Mouse (Mus musculus): ENCODE measurements around the gene Ing3. TPM values are rescaled to one million over a fixed set of nuclear protein-coding genes. Genes with fewer than 3 reads are reported as not detected.

Ing3 gene
- total RNA-seq, 2 experiments from 2014 or later = 20.6 to 22.1 TPM

DNA sequence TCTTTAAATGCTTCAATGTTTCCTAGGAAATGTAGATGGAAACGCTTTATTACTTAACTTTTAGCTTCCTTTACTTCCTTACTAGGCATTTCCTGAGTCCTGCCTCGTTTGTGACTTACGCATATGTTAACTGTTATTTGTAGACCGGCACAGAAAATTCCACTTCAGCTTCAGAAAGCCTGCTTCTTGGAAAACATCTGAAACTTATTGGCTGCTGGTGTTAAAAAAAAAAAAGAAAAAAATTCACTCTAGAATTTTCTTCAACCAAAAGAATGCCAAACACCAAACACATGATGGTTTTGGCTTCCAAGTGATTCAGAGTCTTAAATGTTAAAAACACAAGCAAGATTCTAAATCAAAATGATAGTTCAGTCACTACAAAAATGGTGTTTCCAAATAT lies 39.7 kb downstream of the Ing3 start:
- no peak for DNase-seq (ENCODE audit: low spot score in 2 of 2)
- intact Hi-C loops (cut with DNase I) = loop anchor here (5.0 kb wide), 1 partner anchor 83 kb away; no protein-coding TSS in a partner anchor

DNA sequence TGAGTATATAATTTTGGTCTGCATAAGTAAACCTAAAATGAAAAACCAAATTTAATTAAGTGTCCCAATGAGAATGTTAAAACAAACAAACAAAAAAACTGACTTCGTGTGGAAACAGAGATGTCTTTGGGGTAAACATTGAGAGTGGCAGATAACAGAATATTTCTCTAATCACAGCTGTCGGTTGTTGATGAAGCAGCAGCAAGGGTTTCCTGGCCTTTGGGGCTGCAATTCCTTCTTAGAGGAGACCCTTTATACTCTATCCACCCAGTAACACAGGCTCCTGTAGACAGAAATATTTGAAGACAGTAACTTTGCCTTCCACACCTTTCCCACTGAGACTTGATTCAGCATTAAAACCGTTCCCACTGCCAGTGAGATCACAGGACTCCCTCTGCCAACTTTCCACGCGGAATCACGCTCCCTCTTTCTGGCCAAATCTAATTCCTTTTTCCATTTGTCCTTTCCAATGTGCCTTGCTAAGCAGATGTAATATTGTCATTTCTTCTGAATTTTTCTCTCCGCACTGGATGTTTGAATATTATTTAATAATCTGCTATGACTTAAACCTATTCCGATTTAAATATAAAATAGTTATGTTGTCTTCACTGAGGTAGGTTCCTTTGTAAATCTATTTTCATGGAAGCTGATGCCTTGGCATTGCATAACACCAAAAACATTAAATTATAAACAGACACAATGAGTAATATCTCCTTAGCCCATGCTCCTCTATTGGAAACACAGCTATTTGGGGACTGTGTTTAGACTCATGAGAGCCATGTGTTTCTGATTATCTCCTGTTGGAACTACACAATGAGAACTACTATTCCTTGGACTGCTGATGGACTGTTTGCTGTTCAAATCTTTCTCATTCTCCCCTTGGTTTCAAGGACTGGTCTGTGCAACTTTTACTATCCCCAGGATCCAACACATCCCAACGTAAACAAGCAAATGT lies 41.1 kb downstream of the Ing3 start:
- intact Hi-C loops (cut with DNase I) = no loop called here
- no peak for DNase-seq (ENCODE audit: low spot score in 2 of 2)

DNA sequence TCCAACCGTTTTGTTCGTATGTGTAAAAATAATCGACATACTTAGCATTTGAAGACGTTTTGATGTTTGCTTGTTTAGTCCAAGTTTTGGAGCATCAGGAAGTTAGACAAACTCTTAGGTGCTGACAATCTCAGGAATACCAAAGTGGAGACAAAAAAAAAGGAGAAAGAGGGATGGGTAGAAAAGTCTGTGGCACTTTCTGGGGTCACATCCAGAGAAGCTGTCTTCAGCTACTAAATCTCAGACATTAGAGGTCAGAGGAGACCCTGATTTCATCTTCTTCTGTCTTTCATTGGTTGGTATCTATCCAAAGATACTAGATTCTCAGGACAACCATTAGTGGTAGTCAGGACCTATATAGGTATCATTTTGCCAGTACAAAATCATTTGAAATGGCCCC lies 41.8 kb downstream of the Ing3 start:
- intact Hi-C loops (cut with DNase I) = no loop called here
- DNase-seq (ENCODE audit: low spot score in 2 of 2) = no peak

DNA sequence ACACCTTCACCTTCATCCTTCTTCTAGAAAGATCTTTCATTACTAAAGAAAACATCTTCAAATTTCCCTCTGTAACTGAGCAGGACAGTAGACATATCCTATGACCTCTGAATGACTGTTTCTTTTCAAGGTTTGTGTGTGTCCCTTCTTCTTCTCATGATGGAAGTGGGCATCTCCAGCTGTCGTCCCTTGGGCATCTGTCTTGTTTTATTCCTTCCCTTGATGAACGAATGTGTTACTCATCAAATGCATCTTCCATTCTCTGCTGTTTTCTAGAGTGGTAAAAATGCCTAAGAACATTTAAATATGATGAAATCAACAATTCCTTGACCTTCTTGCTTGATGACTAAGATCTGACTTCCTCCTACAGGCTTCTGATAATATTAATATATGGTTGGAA lies 43.7 kb downstream of the Ing3 start:
- DNase-seq (ENCODE audit: low spot score in 2 of 2) = no peak
- intact Hi-C loops (cut with DNase I) = no loop called here

DNA sequence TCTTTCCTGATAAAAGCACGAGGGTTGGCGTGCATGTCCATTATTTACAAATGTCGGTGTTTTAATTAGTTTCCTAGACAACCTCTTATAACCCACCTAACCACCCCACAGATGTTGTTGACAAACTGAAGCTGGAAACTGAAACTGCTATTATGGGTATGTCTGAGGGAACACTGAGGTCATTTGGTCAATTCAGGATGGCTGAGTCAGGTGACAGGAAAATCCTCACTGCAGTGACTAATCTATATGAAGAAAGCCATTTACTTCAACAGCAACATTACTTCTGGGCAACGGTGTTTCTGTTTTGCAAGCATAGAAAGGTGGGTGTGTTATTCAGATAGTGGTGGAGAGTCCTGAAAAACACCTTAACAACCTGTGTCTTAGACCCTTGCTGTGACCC lies 48.8 kb downstream of the Ing3 start:
- no peak for DNase-seq (ENCODE audit: low spot score in 2 of 2)
- intact Hi-C loops (cut with DNase I) = no loop called here

DNA sequence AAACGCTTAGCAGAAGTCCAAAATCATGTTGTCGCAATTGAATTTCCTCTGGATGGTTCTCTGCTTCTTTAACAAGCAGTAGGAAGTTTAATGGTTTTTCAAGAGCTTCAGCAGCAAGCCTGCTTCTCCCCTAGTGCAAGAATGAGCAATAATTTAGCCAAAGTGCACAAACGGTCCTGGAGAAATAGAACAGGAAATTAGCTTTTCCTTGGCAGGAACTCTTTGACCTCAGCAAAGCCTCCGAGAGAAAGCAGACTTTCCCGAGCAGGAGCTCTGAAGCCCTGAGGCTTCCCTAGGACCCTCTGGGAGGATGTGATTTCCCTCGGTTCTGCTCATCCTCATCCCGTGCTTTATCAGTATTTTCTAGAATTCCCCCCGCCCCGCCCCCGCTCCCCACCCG lies 49.7 kb downstream of the Ing3 start:
- DNase-seq (ENCODE audit: low spot score in 2 of 2) = no peak
- intact Hi-C loops (cut with DNase I) = no loop called here

DNA sequence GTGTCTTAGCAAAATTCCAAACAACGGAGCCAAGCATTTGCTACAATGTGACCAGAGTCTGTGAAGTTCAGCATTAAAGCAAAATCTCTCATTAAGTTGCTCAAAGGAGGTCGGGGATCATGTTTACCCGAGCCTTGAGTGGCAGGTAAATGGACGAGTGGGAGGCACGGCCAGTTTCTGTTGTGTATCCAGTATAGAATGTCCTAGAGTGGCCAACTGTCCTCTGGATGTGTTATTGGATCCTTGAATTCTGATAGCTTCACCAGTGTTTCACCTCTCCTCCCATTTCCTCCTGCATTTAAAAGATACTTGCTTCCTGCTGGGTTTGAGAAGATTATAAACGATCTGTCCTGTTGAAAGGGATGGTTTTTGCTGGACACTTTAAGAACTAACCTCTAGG lies 50.7 kb downstream of the Ing3 start:
- no peak for DNase-seq (ENCODE audit: low spot score in 2 of 2)
- intact Hi-C loops (cut with DNase I) = no loop called here

DNA sequence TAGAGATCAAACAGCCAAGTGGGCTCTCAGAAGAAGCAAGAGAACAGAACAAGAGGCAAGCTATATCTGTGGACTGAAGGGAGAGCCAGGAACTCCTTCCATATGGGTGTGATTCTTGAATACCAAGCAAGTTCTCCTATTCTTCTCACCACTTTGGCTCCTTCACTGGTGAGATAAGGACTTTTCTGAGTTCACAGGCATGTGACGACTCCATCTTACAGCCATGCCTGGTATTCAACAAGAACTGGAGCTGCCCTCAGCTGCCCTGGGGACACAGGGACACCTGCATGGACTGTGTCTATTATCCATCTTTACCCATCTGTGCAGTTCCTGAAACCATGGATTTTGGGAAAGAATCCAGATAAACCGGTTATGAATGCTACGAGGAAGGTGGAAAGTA lies 51.5 kb downstream of the Ing3 start:
- intact Hi-C loops (cut with DNase I) = no loop called here
- no peak for DNase-seq (ENCODE audit: low spot score in 2 of 2)

DNA sequence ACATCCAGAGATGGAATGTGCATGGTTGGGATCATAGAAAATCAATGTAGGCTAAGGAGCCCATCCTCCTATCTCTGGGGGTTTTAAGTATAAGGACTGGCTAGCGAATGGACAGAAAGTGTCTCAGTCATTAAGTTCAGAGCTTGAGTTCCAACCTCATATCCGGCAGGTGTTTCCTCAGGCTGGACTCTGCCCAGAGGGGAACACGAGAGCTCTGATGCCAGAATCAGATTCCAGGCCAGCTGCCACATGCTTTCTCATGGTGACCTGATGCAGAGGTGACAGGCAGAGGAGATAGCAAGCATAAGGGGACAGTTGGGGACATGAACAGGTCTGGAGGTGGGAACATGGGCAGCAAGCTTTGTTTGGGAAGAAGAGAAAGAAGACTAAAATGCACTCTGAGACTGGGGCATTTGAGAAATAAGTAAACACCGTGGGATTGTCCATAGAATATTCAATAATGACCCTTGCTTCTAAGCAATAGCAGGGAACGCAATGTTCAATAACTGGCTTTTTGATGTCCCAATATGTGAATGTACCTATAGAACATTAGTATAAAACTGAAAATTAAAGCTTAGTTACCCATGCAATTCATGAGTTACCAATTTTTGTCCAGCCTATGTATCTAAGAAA lies 52.0 kb downstream of the Ing3 start:
- no peak for DNase-seq (ENCODE audit: low spot score in 2 of 2)
- intact Hi-C loops (cut with DNase I) = no loop called here

DNA sequence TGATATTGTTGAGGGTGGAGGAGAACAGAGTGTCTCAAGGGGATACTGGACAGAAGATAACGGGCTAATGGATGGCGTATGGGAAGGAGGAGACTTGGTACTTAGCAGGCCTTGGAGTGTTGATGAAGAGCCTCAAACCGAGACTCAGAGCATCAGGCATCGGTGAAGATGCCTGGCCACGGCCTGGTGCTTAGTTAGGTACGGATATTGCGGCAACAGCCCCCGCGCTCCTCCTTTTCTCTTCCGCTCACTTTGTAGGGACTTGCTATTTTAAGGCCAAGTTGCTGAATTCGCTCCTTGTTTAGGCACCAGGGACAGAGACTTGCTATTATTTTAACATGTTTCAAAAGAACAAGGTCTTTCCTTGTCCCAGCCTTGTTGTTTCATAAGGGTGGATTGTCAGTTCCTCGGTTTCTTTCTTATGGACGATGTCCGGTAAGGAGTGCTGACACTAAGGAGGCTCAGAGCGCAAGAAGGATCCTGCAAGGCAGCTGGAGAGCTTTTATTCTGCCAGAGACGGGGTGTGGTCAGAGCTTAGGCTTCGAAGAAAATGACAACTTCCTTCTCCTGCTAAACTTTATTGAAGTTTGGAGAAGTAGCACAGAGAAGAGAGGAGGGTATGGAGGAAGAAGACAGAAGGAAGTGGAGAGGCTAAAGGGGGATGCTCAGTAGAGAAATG lies 53.3 kb downstream of the Ing3 start:
- intact Hi-C loops (cut with DNase I) = no loop called here

DNA sequence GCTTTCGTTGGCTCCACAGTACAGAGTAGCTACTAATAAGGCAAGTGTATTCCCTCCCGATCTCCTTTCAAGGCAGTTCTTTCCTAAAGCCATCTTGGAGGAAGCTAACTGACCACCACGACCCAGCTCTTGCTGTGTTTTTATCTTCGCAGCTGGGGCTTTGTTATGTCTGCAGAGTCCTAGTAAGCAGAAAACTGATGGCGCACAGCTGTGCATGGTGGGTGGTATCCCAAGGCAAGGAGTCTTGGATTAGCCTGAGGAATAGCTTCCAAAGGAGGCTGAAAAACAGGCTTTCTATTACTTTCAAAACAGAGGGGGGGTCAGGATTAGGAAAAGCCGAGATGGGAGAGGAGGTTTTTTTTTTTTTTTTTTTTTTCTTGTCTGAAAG lies 53.8 kb downstream of the Ing3 start:
- DNase-seq (ENCODE audit: low spot score in 2 of 2) = no peak
- intact Hi-C loops (cut with DNase I) = no loop called here

More for the DNA sequence above, 53.3 kb downstream of the Ing3 start:
- no peak for DNase-seq (ENCODE audit: low spot score in 2 of 2)

DNA sequence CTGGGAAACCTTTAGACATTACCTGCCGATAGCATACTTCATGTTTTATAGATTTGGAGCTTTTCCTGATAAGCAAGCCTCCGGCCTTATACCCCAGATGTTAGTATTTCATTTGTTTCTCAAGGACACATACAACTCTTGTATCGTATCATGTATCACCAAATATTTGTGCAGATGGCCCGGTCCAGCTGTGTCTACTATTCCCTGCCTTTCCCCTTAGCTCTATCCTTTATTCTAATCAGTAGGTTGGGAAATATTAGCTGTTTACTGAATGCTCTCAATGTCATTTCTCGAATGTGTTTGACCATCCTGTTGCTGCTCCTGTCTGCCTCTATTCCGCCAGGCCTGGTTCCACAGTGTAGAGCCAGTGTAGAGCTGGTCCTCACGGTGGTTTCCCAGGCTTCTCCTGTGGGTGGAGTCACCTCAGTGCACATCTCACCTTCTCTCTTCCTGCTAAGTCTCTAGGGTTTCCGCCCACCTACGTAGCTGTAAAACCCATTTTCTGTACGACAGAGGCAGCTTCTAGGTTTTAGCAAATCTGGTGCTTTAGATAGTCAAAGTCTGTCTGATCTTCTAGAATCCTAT lies 54.7 kb downstream of the Ing3 start:
- intact Hi-C loops (cut with DNase I) = no loop called here
- no peak for DNase-seq (ENCODE audit: low spot score in 2 of 2)

DNA sequence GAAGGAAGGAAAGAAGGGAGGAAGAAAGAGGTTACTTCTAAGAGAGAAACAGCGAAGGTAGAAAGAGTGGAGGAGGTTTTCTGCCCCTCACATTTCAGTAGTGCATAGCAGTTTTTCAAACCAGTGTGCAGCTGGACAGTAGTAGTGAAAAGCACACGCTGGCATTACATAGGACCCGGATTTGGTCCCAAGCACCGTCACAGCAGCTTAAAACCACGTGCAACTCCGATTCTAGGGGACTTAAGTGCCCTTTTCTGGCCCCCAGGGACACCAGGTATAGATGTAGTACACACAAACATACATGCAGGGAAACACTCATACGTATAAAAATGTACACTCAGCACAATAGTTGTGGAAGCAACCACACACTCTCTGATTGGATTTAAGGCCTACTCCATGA lies 59.0 kb downstream of the Ing3 start:
- intact Hi-C loops (cut with DNase I) = no loop called here
- no peak for DNase-seq (ENCODE audit: low spot score in 2 of 2)

DNA sequence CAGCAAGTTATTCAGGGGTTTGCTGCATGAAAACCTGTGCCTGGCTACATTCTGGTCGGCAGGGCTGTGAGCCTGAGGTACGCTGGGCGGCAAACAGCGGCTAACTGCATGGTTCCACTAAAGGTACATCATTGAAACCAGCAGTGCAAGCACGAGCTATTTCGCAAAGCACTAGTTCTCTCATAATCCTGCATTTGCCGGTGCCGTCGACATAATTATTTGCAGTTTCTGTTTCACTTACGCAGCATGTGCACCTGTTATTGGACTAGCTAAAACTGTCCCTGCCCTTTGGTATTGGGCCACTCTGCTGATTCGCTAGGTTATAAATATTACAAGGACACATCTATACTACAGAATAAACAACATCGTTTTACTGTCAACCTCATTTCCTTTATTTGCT lies 60.9 kb downstream of the Ing3 start:
- no peak for DNase-seq (ENCODE audit: low spot score in 2 of 2)
- intact Hi-C loops (cut with DNase I) = no loop called here

DNA sequence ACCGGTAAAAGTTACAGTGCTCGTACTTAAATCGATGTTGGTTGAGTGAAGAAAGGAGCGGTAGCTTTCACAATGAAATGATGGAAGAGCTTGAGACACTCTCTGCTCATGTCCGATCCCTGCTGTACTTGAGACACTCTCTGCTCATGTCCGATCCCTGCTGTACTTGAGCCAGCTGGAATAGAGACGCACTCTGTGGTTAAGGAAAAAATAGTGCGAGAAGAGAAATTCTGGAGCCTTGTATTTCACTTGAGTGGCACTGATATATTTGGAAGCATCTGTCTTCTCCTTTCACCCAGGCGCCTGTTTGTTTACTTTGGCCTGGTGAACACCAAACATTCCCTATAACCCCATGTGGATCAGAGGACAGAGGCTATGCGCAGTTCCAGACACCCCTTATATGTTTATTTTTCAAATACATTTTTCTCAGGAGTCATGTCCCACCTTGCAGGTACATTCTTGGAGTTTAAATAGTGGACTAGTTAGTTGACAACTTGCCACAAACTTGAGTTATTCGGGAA lies 61.5 kb downstream of the Ing3 start:
- intact Hi-C loops (cut with DNase I) = no loop called here
- no peak for DNase-seq (ENCODE audit: low spot score in 2 of 2)

DNA sequence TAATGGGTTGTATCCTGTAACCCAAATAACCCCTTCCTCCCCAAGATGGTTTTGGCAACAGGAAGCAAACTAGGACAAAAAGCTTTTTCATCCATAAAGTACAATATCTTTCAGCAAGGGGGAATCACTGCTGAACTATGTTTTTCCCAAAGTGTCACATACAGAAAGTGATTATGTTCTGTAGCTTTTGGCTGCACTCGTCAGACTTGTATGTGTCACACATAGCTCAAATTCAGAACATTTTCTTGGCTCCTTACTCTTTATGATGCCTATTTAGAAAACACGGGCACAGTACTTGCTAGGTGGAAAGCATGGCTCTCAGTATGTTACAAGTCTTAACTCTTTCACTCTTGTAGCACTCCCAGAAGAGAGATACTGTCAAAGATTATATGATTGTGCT lies 62.2 kb downstream of the Ing3 start:
- intact Hi-C loops (cut with DNase I) = no loop called here

DNA sequence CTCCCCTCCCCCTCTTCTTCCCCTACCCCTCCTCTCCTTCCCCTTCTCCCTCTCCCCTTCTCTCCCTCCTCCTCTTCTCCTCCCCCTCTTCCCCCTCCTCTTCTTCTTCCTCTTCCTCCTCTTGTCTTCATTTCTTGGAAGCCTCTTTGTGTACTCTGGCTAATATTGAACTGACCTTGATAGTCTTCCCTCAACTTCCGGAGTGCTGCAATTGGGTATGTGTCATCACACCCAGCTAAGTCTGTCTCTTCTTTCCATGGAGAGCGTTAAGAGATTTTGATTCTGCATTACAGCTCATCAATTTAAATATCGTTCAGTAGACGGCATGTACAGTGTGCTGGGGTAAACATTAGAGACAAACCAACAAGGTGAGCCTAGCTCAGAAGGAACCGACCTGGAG lies 62.7 kb downstream of the Ing3 start:
- no peak for DNase-seq (ENCODE audit: low spot score in 2 of 2)
- intact Hi-C loops (cut with DNase I) = no loop called here

More for the DNA sequence above, 62.2 kb downstream of the Ing3 start:
- no peak for DNase-seq (ENCODE audit: low spot score in 2 of 2)

DNA sequence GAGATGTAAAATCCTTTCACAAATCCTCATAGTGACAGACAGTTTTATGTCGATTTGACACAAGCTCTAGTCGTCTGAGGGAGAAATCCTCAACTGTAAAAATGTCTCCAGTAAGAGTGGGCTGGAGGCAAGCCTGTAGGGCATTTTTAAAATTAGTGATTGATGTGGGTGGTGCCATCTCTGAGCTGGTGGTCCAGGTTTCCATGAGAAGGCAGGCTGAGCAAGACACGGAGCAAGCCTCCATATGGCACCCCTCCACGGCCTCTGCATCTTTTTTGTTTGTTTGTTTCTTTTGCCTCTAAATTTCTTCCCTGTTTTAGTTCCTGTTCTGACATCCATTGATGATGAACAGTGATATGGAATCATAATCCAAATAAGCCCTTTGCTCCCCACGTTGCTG lies 63.1 kb downstream of the Ing3 start:
- intact Hi-C loops (cut with DNase I) = no loop called here

DNA sequence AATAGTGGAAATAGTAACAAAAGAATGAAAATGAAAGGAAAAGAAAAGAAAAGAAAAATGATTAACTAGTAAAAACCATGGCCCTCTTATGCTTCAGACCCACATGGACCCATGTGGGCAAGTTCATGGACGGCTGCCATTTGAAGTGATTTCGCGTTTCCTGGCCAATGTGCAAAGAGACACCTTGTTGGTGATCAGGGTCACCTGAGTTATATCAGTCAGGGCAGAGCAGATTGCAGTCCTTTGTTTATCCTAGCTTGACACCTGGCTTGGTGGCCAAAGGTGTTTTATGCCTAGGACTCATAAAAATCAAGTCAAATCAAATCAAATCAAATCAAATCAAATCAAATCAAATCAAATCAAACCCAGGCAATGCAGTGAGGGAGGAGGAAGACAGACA lies 64.0 kb downstream of the Ing3 start:
- no peak for DNase-seq (ENCODE audit: low spot score in 2 of 2)
- intact Hi-C loops (cut with DNase I) = no loop called here

More for the DNA sequence above, 63.1 kb downstream of the Ing3 start:
- DNase-seq (ENCODE audit: low spot score in 2 of 2) = no peak

Measured in left cerebral cortex, postnatal 14 days (tissue).